Mouse (Mus musculus) liver, embryonic 12.5 days (tissue): ENCODE measurements around the gene Fam83e. TPM values are rescaled to one million over a fixed set of nuclear protein-coding genes. Genes with fewer than 3 reads are reported as not detected.

Experiments
- ATAC-seq: fragments of 200-750 bp; cut with Nextera tagmentation; 2 replicates; pipeline ENCODE4 v1.8.0; 2017; ENCODE audit warnings: moderate number of reproducible peaks, mild to moderate bottlenecking, moderate library complexity
- H3K27ac ChIP-seq: fragments of 300-500 bp; sonication (generic); 2 replicates; pipeline ENCODE4 v1.5.1; 2016; ENCODE audit warnings: mild to moderate bottlenecking
- H3K27me3 ChIP-seq: fragments of 300-500 bp; sonication (generic); replicated peaks from 2 replicates; pipeline ENCODE4 v1.6.1; 2016; ENCODE audit warnings: mild to moderate bottlenecking, moderate library complexity
- H3K36me3 ChIP-seq: fragments of 300-500 bp; sonication (generic); 2 replicates; pipeline ENCODE4 v1.6.1; 2016; ENCODE audit warnings: mild to moderate bottlenecking, moderate library complexity
- H3K4me1 ChIP-seq: fragments of 300-500 bp; sonication (generic); 2 replicates; pipeline ENCODE4 v1.6.1; 2016
- H3K4me2 ChIP-seq: fragments of 300-500 bp; sonication (generic); 2 replicates; pipeline ENCODE4 v1.6.1; 2016; ENCODE audit warnings: mild to moderate bottlenecking, moderate library complexity
- H3K4me3 ChIP-seq: fragments of 300-500 bp; sonication (generic); 2 replicates; pipeline ENCODE4 v1.5.1; 2016; ENCODE audit warnings: mild to moderate bottlenecking, moderate library complexity
- H3K9ac ChIP-seq: fragments of 300-500 bp; sonication (generic); 2 replicates; pipeline ENCODE4 v1.6.1; 2016; ENCODE audit warnings: mild to moderate bottlenecking, moderate library complexity
- H3K9me3 ChIP-seq: fragments of 300-500 bp; sonication (generic); replicated peaks from 2 replicates; pipeline ENCODE4 v1.6.1; 2016; ENCODE audit warnings: mild to moderate bottlenecking, moderate library complexity
- WGBS: fragments of 180-500 bp; shearing (Covaris S2); methylation state at CpG from one replicate; pipeline ENCODE4 v1.1.7; 2016; ENCODE audit not compliant: insufficient replicate concordance; 5-methylcytosine and 5-hydroxymethylcytosine counted together
- polyA plus RNA-seq: library from polyadenylated mRNA; unstranded; fragments of >200 nt; fragmentation: Nextera tagmentation; extraction: Ambion mirVana; gene quantifications from 2 replicates; pipeline ENCODE4 v1.2.1, GENCODE M21; 2016

Fam83e gene
- polyA plus RNA-seq, 1 experiment from 2014 or later = 0.81 TPM

DNA sequence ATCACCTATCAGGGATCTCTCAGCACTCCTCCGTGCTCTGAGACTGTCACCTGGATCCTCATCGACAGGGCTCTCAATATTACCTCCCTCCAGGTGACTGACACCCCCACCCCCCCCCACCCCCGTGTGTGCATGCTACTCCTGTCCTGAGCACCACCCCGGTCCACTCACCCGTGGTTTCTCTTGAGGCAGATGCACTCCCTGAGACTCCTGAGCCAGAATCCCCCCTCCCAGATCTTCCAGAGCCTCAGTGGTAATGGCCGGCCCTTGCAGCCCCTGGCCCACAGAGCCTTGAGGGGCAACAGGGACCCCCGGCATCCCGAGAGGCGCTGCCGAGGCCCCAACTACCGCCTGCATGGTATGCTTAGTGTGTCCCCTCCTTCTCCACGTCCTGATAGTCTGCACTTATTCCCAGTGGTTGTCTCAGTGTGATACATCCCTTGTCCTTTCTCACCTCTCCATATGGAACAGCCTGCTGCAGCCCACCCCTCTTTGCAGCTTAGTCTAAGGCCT lies 17.4 kb upstream of the Fam83e start:
- WGBS = 49% methylated on average over 12 of the region's 12 CpGs

DNA sequence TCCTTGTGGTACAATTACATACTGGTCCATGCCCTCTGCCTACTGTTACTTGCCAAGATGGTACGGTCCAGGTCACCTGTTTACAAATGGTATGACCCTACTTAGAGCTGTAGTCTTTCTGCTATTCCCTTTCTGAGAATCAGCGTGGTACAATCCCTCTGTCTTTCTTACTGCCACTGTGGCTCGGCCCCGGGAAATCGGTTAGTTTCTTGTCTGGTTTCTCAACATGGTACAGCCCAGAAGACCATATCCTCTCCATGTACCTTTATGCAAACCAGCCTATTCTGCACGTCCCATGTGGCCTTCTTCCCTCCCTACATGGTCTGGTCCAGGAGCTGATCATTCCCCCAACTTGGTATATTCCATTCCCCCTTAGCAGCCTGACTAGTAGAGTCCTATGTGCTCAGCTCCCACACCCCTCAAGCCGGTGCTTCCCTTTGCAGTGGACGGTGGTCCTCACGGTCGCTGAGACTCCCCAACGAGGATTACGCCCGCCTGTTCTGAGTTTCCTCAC lies 16.9 kb upstream of the Fam83e start:
- 2% methylated on average over 13 of the region's 13 CpGs for WGBS
- Histone ChIP-seq H3K9me3 (no peaks in the 10 kb centered on the region), H3K4me2 (peak overlapping the region; percentile 100), H3K27me3 (peaks cover 45% of the 10 kb centered on the region), H3K27ac (peak overlapping the region; percentile 72), H3K36me3 (peaks cover under 1% of the 10 kb centered on the region; the same call in 1 of the 2 replicates), H3K4me3 (peak overlapping the region; percentile 71), H3K9ac (peak overlapping the region; percentile 62), H3K4me1 (peaks cover 67% of the 10 kb centered on the region)
- peak; percentile 49 for ATAC-seq

More for the DNA sequence above, 17.4 kb upstream of the Fam83e start:
- Histone ChIP-seq H3K36me3 (no peaks in the 10 kb centered on the region), H3K9ac (no peak overlapping the region), H3K4me1 (peaks cover 64% of the 10 kb centered on the region), H3K4me2 (peak overlapping the region; percentile 100), H3K4me3 (peak overlapping the region; percentile 6; the same call in 1 of the 2 replicates), H3K9me3 (no peaks in the 10 kb centered on the region), H3K27me3 (peaks cover 50% of the 10 kb centered on the region), H3K27ac (peak overlapping the region; percentile 72; the same call in 1 of the 2 replicates)
- ATAC-seq = no peak

DNA sequence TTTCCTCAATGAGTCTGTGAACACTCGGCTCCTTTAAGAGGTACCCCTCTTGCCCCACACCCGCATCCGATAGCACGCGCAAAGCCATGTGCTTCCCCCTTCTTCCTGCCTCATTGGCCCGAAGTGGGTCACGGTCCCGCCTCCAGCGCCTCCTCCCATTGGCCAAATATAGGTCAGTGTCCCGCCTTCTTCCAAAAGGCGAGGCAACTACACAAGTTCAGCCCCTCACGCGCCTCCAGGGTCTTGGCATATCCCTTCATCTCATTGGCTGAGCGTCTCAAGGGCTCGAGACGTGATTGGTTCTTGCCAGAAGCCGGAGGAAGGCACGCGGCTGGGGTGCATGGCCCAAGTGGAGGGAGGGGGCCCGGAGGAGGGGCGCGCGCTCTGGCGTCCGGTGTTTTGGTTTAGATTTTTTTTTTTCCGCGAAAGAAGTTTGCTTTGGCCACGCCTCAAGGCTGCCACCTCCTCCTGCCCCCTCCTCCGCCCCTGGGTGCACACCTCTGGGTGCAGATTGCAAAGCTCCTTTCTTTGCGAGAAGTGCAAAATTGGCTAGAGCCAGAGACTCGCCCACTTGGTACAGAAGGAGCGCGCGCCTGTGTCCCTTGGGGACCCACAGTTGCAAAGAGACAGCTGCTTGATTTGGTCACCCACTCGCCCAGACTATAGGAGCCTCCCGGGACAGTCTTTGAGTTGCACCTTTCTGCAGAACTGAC lies 16.1 kb upstream of the Fam83e start, which contains the start of gene Dbp:
Dbp (plus strand) TSS at position 359 of the 713 bp plus-strand sequence.
- Histone ChIP-seq H3K27me3 (peaks cover 37% of the 10 kb centered on the region), H3K36me3 (peaks cover 7% of the 10 kb centered on the region), H3K4me2 (peak within 1 kb of the TSS; percentile 100), H3K27ac (peak within 1 kb of the TSS; percentile 73), H3K4me3 (peak within 1 kb of the TSS; percentile 71), H3K9me3 (no peaks in the 10 kb centered on the region), H3K9ac (peak within 1 kb of the TSS; percentile 81), H3K4me1 (peaks cover 65% of the 10 kb centered on the region)
- under 1% methylated on average over 36 of the region's 36 CpGs for WGBS
- ATAC-seq = peak; percentile 82

DNA sequence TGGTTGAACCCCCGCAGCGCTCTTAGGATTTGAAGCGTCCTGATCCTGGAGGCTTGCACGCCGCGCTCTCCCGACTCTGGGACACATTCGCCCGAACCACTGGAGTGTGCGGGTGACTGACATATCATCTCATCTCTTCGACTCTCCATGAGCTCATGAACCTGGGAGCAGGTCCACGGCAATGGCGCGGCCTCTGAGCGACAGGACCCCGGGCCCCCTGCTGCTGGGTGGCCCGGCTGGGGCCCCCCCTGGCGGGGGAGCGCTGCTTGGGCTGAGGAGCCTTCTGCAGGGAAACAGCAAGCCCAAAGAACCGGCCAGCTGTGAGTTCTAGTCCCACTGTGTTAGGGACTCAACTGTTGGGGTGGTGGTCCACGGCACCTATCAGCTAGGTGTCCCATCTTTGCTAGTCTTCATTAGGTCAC lies 15.6 kb upstream of the Fam83e start:
- Histone ChIP-seq H3K4me1 (peaks cover 60% of the 10 kb centered on the region), H3K27me3 (peaks cover 31% of the 10 kb centered on the region), H3K4me2 (peak overlapping the region; percentile 100), H3K27ac (peak overlapping the region; percentile 73), H3K9ac (peak overlapping the region; percentile 81), H3K9me3 (no peaks in the 10 kb centered on the region), H3K4me3 (peak overlapping the region; percentile 71), H3K36me3 (peaks cover 13% of the 10 kb centered on the region)
- no peak for ATAC-seq
- WGBS = under 1% methylated on average over 21 of the region's 21 CpGs

DNA sequence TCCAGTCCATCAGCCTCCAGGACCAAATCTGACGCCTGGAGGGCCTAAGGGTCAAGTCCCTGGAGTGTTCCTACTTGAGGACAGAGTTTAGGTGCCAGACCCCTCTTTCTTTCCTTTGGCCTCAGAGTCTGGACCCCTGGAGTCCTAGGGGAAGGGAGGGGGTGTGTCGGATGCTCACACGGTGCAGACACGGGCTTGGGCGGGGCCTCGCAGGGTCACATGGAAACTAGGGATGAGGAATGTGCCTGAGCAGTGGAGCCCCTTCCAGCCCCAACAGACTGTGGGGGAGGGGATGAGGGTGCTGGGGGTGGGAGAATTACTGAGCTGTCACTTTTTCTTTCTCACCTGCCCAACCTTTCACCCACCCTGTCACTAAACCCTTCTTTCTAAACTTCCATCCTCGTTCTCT lies 15.1 kb upstream of the Fam83e start:
- no peaks in the 10 kb centered on the region for H3K9me3 ChIP-seq
- ATAC-seq = no peak
- H3K36me3 ChIP-seq = peaks cover 17% of the 10 kb centered on the region
- peak overlapping the region; percentile 81 for H3K9ac ChIP-seq
- peak overlapping the region; percentile 73 for H3K27ac ChIP-seq
- H3K4me2 ChIP-seq = peak overlapping the region; percentile 100
- H3K4me3 ChIP-seq = peak overlapping the region; percentile 71
- under 1% methylated on average over 7 of the region's 7 CpGs for WGBS
- H3K27me3 ChIP-seq = peaks cover 27% of the 10 kb centered on the region
- peaks cover 58% of the 10 kb centered on the region for H3K4me1 ChIP-seq

DNA sequence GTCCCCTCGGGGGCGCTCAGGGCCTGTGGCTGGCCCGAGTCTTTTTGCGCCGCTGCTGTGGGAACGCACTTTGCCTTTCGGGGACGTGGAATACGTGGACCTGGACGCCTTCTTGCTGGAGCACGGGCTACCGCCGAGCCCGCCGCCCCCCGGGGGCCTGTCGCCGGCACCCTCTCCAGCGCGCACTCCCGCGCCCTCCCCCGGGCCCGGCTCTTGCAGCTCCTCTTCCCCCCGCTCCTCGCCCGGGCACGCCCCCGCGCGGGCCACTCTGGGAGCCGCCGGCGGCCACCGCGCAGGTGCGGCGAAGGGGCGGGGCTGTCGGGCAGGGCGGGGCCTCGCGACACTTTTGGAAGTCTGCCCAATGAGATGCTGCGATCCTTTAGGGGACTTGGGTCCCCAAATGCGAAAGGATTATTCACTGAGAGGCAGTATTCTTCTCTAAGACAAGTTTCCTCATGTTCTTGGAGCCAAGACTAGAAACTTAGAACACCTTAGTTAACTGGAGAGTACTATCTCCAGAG lies 14.2 kb upstream of the Fam83e start:
- Histone ChIP-seq H3K27ac (peak overlapping the region; percentile 77), H3K4me2 (peak overlapping the region; percentile 100), H3K36me3 (peaks cover 26% of the 10 kb centered on the region), H3K9me3 (no peaks in the 10 kb centered on the region), H3K27me3 (peaks cover 18% of the 10 kb centered on the region), H3K4me1 (peaks cover 58% of the 10 kb centered on the region), H3K4me3 (peak overlapping the region; percentile 71), H3K9ac (peak overlapping the region; percentile 81)
- WGBS = 1% methylated on average over 41 of the region's 45 CpGs
- ATAC-seq = peak; percentile 41; the same call in 1 of the 2 replicates

DNA sequence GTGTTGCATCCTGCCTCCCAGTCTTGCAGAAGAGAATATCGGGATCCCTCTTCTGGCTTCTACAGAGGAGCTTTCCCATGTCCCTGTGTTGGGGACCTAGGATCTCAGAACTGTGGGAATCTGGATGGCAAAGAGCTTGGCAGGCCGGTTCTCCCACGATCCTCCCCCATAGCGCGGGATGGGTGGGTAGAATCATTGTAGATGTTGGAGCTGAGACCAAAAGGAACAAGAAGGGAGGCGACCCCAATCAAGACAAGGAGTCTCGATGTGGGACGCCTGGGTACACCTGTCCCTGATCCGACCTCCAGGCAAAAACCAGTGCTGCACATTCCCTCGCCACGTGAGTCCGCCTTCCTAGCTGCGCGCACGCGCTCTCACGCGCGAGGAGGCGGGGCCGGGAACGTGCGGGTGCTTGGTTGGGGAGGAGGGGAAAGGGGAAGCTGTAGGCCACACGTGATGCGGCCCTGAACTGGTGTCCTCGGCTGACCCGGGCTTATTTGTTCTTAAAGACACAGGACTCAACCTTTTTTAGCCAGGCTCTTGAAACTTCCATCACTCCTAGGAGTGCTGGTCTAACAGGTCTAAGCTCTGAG lies 13.5 kb upstream of the Fam83e start:
- under 1% methylated on average over 27 of the region's 27 CpGs for WGBS
- Histone ChIP-seq H3K27ac (peak overlapping the region; percentile 77; the same call in 1 of the 2 replicates), H3K4me1 (peaks cover 60% of the 10 kb centered on the region), H3K27me3 (peaks cover 13% of the 10 kb centered on the region), H3K4me3 (peak overlapping the region; percentile 71), H3K9me3 (no peaks in the 10 kb centered on the region), H3K9ac (peak overlapping the region; percentile 47), H3K4me2 (peak overlapping the region; percentile 100), H3K36me3 (peaks cover 33% of the 10 kb centered on the region)
- ATAC-seq = peak; percentile 5; the same call in 1 of the 2 replicates

DNA sequence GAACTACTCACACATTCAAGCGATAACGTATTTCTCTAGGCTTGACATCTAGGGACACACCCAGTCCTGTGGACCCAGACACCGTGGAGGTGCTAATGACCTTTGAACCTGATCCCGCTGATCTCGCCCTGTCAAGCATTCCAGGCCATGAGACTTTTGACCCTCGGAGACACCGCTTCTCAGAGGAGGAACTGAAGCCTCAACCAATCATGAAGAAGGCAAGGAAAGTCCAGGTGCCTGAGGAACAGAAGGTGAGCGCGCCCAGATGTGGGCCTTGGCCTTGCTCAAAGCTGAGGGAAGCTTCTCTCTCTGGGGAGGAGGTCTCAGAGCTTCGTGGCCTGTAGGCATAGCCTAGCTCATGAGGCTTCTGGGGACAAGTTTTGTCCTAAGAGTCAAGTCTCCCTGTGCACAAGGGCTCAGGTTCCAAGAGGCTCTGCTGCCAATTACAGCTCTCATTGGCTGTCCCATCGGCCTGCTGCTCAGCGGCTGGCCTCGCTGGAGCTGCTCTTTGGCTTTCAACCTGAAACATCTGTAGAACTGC lies 12.7 kb upstream of the Fam83e start:
- Histone ChIP-seq H3K27ac (peak overlapping the region; percentile 18; the same call in 1 of the 2 replicates), H3K9ac (no peak overlapping the region), H3K4me1 (peaks cover 66% of the 10 kb centered on the region), H3K27me3 (peaks cover 5% of the 10 kb centered on the region; the same call in 1 of the 2 replicates), H3K4me2 (peak overlapping the region; percentile 100), H3K36me3 (peaks cover 41% of the 10 kb centered on the region), H3K4me3 (no peak overlapping the region; the same call in 1 of the 2 replicates), H3K9me3 (no peaks in the 10 kb centered on the region)
- ATAC-seq = no peak
- WGBS = 39% methylated on average over 13 of the region's 13 CpGs

DNA sequence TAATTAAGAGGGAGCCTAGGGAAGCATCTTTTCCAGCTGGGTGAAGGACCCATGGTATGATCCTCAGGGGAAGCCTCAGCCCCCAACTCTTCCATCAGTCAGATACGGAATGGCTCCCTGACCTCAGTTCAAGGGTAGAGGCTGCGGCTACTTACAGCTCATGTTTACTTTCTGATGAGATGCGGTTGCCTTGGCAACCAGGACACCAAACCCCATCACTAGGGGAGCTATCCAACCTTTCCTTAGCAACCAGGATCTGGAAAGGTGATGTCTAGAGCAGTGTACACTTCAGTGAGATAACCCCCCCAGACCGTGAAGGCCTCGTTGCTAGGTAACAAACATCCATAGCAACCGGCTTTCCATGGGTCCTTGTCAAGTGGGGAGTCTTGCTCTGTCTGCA lies 12.0 kb upstream of the Fam83e start:
- Histone ChIP-seq H3K4me1 (peaks cover 66% of the 10 kb centered on the region), H3K27ac (no peak overlapping the region)
- 57% methylated on average over 6 of the region's 6 CpGs for WGBS

DNA sequence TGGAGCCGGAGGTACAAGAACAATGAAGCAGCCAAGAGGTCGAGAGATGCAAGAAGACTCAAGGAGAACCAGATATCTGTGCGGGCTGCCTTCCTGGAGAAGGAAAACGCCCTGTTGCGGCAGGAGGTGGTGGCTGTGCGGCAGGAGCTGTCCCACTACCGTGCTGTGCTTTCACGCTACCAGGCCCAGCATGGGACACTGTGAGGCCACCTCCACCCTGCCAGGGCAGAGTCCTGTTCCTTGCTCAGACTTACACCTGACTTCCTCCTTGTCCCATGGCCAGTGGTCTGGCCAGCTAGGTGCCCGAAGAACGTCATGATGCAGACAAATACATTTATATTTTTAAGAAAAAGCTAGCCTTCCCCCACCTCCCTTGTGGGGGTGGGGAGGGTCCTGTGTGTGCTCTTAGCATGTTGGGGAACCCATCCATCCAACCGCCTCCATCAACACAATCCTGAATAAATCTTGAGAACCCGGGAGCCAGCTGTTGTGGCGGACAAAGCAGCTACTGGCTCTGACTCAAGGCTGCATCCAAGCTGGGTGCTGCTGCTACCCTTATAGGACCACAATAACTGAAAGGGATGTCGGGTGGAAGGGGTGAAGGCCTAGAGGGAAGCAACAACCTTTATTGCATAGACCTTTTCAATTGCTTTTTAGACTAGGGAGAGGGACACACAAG lies 11.2 kb upstream of the Fam83e start:
- Histone ChIP-seq H3K4me1 (peaks cover 66% of the 10 kb centered on the region), H3K9ac (no peak overlapping the region), H3K27ac (no peak overlapping the region; the same call in 1 of the 2 replicates), H3K27me3 (no peaks in the 10 kb centered on the region), H3K36me3 (peaks cover 48% of the 10 kb centered on the region), H3K4me2 (no peak overlapping the region), H3K9me3 (no peaks in the 10 kb centered on the region), H3K4me3 (no peak overlapping the region)
- no peak for ATAC-seq
- 76% methylated on average over 14 of the region's 14 CpGs for WGBS

More for the DNA sequence above, 12.0 kb upstream of the Fam83e start:
- Histone ChIP-seq H3K36me3 (peaks cover 48% of the 10 kb centered on the region), H3K9ac (no peak overlapping the region), H3K27me3 (no peaks in the 10 kb centered on the region), H3K9me3 (no peaks in the 10 kb centered on the region), H3K4me2 (no peak overlapping the region), H3K4me3 (no peak overlapping the region)
- ATAC-seq = no peak
